Mouse (Mus musculus): ENCODE results near the gene Hes2.

The Hes2 gene

GRCm38 (mm10) chr4:152184353-152185035 is 25.8 kb downstream of the Hes2 start:
- no peak for DNase-seq (ENCODE audit: low read depth in 1 of 2, low spot score in 2 of 2)

- no peak for DNase-seq (ENCODE audit: low read depth in 1 of 2, low spot score in 2 of 2)
Measured at GRCm38 (mm10) chr4:152185137-152185509, 26.5 kb downstream of the Hes2 start.

GRCm38 (mm10) chr4:152185510-152186204 is 27.0 kb downstream of the Hes2 start:
- no peak for DNase-seq (ENCODE audit: low read depth in 1 of 2, low spot score in 2 of 2)

DNA sequence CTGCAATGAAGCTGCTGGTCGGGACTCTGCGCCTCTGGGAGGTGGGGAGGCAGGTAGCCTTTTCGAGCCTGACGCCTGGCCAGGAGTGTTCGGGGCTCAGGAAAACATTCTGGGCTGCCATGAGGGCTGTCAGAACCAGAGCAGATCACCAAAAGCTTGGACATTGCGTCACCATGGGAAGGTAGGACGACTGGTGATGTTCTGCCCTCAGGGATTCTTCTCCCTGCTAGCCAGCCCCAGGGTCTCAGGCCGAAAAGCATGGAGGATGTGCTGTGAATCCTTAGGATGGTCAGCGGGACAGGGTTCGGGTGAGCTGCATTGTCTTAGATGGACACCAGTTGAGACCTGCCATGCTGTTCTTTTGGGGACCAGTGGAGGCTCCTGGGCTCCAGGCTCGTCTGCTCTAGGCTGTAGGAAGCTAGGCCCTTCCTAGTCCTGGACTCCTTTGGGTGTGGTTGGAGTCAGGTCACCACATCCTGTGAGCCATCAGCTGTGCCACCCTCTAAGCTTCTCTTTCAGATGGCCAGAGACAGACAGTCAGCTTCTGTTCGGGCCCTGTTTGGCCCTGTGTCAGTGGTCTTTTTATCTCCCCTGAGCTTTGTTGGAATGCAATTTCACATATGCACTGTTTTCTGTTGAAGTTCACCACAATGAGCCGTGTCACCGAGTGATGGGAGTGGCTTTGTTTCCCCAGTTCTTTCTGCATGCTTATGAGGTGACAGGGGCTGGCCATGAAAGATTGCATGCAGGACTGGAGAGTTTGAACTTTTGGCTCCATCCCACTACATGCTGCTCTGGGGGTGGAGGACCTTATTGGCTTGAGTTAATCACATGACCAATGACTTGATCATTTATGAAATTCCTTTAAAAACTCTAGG is 27.8 kb downstream of the Hes2 start:
- no peak for DNase-seq (ENCODE audit: low read depth in 1 of 2, low spot score in 2 of 2)

GRCm38 (mm10) chr4:152187142-152187541 is 28.5 kb downstream of the Hes2 start:
- DNase-seq (ENCODE audit: low read depth in 1 of 2, low spot score in 2 of 2): no peak

GRCm38 (mm10) chr4:152188651-152189050 is 30.0 kb downstream of the Hes2 start:
- no peak for DNase-seq (ENCODE audit: low read depth in 1 of 2, low spot score in 2 of 2)

- no peak for DNase-seq (ENCODE audit: low read depth in 1 of 2, low spot score in 2 of 2)
Measured at GRCm38 (mm10) chr4:152189071-152189470, 30.4 kb downstream of the Hes2 start.

GRCm38 (mm10) chr4:152189691-152190090 is 31.0 kb downstream of the Hes2 start:
- DNase-seq (ENCODE audit: low read depth in 1 of 2, low spot score in 2 of 2): no peak

- DNase-seq (ENCODE audit: low read depth in 1 of 2, low spot score in 2 of 2): no peak
Measured at GRCm38 (mm10) chr4:152190096-152190653, 31.5 kb downstream of the Hes2 start.

DNA sequence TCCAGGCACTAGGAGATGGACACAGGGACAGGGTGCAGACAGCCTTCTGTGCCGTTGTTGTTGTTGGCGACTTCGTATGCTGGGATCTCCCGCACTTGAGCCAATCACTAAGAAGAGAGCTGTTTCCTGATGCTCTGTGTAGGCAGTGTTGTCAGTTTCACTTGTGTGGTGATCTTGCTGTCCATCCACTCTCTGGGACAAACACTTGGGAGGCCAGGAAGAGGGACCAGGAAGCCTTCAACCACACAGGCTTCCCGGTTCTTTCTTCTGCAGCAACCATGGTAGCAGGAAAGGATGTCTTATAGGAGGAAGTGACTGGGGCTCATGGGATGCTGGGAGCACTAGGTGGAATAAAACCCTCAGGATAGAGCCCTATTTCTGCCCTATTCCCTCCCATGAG is 32.0 kb downstream of the Hes2 start:
- no peak for DNase-seq (ENCODE audit: low read depth in 1 of 2, low spot score in 2 of 2)

DNA sequence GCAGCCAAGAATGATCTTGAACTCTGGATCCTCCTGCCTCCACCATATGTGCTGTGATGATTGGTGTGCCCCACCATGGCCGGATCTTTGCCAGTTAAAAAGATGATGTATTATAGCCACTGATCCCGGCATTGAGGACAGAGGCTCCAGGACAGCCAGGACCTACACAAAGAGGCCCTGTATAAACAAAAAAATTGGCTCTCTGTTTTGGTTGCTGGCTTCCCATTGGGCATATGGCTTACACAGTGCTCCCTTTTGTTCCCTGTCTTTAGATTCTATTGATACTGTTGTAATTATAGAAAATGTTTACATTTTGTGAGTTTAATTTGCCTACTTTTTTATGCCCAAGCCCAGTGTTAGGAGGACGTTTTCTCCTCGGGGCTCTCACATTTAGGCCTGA is 33.9 kb downstream of the Hes2 start:
- DNase-seq (ENCODE audit: low read depth in 1 of 2, low spot score in 2 of 2): no peak

GRCm38 (mm10) chr4:152194476-152195175 is 36.0 kb downstream of the Hes2 start:
- no peak for DNase-seq (ENCODE audit: low read depth in 1 of 2, low spot score in 2 of 2)

GRCm38 (mm10) chr4:152196276-152196675 is 37.6 kb downstream of the Hes2 start:
- no peak for DNase-seq (ENCODE audit: low read depth in 1 of 2, low spot score in 2 of 2)

DNA sequence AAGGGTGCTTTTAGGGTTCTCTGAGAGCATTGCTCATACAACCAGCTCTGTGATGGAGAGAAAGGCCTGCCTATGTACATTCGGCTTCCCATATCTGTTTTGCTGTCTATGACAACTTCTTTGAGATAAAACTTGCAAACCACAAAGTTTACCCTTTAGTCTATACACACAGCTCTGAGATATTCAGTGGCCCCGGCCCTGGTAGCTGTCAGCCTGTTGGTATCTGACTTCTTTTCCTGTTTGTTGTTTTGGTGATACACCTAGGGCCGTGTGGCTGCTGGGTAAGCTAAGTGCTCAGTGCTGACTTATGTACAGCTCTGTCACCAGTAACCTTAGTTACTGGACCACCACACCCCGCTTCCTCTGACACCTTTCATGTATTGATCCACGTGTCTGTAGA is 38.9 kb downstream of the Hes2 start:
- no peak for DNase-seq (ENCODE audit: low read depth in 1 of 2, low spot score in 2 of 2)

GRCm38 (mm10) chr4:152199617-152200016 is 41.0 kb downstream of the Hes2 start:
- no peak for DNase-seq (ENCODE audit: low read depth in 1 of 2, low spot score in 2 of 2)

DNA sequence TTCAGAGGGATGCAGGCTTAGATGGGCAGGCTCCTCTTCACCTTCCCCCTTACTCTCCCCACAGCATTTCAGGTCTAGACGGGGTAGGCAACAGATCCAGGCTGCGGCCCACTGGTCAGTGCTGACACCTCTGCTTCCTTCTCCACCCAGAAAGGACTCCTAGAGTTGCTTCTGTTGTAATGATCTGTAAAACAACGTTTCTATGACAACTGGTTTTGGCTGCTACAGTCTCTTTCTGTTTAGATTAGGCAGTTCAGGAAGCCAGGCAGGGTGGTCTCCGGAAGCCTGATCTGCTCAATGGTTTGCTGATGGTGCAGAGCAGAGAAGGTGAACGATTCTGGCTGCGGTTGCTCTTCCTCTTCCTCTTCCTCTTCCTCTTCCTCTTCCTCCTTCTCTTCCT is 42.8 kb downstream of the Hes2 start:
- no peak for DNase-seq (ENCODE audit: low read depth in 1 of 2, low spot score in 2 of 2)

DNA sequence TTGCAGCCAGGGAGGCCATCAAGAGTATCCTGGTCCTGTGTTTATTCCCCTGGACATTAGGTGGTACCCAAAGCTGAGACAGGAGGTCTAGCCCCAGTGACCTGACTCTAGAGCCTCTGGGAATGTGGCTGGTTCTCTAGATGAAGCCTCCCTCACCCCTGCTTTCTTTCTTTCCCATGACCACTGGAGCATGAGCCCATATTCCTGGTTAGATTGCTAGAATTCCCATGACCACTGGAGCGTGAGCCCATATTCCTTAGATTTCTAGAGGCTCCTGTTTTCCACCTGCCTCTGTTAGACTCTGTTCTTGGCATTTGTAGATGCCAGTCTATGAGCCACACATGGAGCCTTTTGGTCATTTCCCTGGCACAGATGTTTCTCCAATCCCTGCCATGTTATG is 43.8 kb downstream of the Hes2 start:
- DNase-seq (ENCODE audit: low read depth in 1 of 2, low spot score in 2 of 2): no peak

DNA sequence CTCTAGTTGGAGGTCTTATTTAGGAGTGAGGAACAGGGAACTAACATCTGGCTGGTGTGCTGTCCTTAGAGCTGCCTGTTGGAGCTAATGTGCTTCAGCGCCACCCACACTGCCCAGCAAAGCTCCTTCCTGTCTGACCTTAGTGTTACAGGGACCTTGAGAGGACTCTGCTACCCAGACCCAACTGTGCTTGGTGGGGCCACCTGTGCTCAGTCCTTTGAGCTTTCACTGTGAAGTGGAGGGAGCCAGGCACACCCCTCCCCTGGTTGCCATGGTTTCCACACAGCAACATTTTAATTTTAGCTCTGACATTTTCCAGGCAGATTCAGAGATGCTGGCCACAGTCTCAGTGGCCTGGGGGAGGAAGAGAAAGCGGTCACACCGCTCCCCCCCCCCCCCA is 44.2 kb downstream of the Hes2 start:
- no peak for DNase-seq (ENCODE audit: low read depth in 1 of 2, low spot score in 2 of 2)

- no peak for DNase-seq (ENCODE audit: low read depth in 1 of 2, low spot score in 2 of 2)
Measured at GRCm38 (mm10) chr4:152204663-152205062, 46.0 kb downstream of the Hes2 start.

- no peak for DNase-seq (ENCODE audit: low read depth in 1 of 2, low spot score in 2 of 2)
Measured at GRCm38 (mm10) chr4:152206199-152206598, 47.5 kb downstream of the Hes2 start.

- DNase-seq (ENCODE audit: low read depth in 1 of 2, low spot score in 2 of 2): no peak
Measured at GRCm38 (mm10) chr4:152209623-152210022, 51.0 kb downstream of the Hes2 start.

Data from monocyte, adult 2 months (primary cell).